Mouse (Mus musculus) stomach, postnatal 0 days (tissue): ENCODE measurements around the gene Plvap. TPM values are rescaled to one million over a fixed set of nuclear protein-coding genes. Genes with fewer than 3 reads are reported as not detected.
A peak's percentile ranks its signal among the peaks of the same experiment; 100 is the strongest.

Experiments used
- ATAC-seq: fragments of 200-750 bp; cut with Nextera tagmentation; 2 replicates; pipeline ENCODE4 v1.8.0; 2017; ENCODE audit not compliant: low FRiP score, low TSS enrichment
- DNase-seq: peaks from one replicate; pipeline ENCODE4 v3.0.0-alpha.2; 2016; ENCODE audit warnings: low spot score
- H3K27ac ChIP-seq: fragments of 300-500 bp; sonication (generic); replicated peaks from 2 replicates; pipeline ENCODE4 v1.5.1; 2014; ENCODE audit warnings: mild to moderate bottlenecking, control low read depth
- H3K27me3 ChIP-seq: fragments of 300-500 bp; sonication (generic); 2 replicates; pipeline ENCODE4 v1.6.1; 2014; ENCODE audit warnings: low read length; ENCODE audit not compliant: control insufficient read depth, insufficient read depth
- H3K36me3 ChIP-seq: fragments of 300-500 bp; sonication (generic); 2 replicates; pipeline ENCODE4 v1.6.1; 2014; ENCODE audit warnings: low read length, mixed read lengths; ENCODE audit not compliant: control insufficient read depth, insufficient read depth
- H3K4me1 ChIP-seq: fragments of 300-500 bp; sonication (generic); replicated peaks from 2 replicates; pipeline ENCODE4 v1.6.1; 2014; ENCODE audit warnings: antibody characterized with exemption; ENCODE audit not compliant: control insufficient read depth, insufficient read depth
- H3K4me2 ChIP-seq: fragments of 300-500 bp; sonication (generic); replicated peaks from 2 replicates; pipeline ENCODE4 v1.6.1; 2014; ENCODE audit warnings: low read depth, mild to moderate bottlenecking, control low read depth, moderate library complexity
- H3K4me3 ChIP-seq: fragments of 300-500 bp; sonication (generic); 2 replicates; pipeline ENCODE4 v1.5.1; 2014; ENCODE audit warnings: low read depth, low read length, control low read depth
- H3K9ac ChIP-seq: fragments of 300-500 bp; sonication (generic); 2 replicates; pipeline ENCODE4 v1.6.1; 2014; ENCODE audit warnings: mild to moderate bottlenecking, low read length, control low read depth, mixed read lengths
- H3K9me3 ChIP-seq: fragments of 300-500 bp; sonication (generic); 2 replicates; pipeline ENCODE4 v1.6.1; 2016; ENCODE audit warnings: low read length; ENCODE audit not compliant: control insufficient read depth
- CTCF ChIP-seq: IDR thresholded peaks from 2 replicates; pipeline ENCODE4 v1.5.1; 2016; ENCODE audit warnings: antibody characterized with exemption, low read depth, mild to moderate bottlenecking, moderate library complexity
- EP300 ChIP-seq: optimal IDR thresholded peaks from 2 replicates; pipeline ENCODE3; 2016; ENCODE audit warnings: antibody characterized with exemption
- WGBS: fragments of 180-500 bp; shearing (Covaris S2); extraction: QIAGEN DNeasy Blood & Tissue Kit; methylation state at CpG from one replicate; pipeline ENCODE4 v1.1.7; 2014; 5-methylcytosine and 5-hydroxymethylcytosine counted together
- polyA plus RNA-seq: library from polyadenylated mRNA; unstranded; fragments of >200 nt; fragmentation: Nextera tagmentation; extraction: Ambion mirVana; gene quantifications from 2 replicates; pipeline ENCODE4 v1.2.1, GENCODE M21; 2015

Gene Plvap
- polyA plus RNA-seq, 1 experiment from 2014 or later: 56.3 TPM

GRCm38 (mm10) chr8:71554644-71555043 lies 43.1 kb upstream of the Plvap start:
- ATAC-seq: no peak
- WGBS: 96% methylated on average over 2 of the region's 2 CpGs
- H3K36me3 ChIP-seq: no peaks in the 10 kb centered on the region
- DNase-seq: no peak
- H3K4me2 ChIP-seq: no peak overlapping the region
- H3K4me1 ChIP-seq: 0 out of 2 replicates have a peak, but pooled peaks cover 2% of the 10 kb centered on the region
- no peaks in the 10 kb centered on the region for H3K27me3 ChIP-seq
- H3K27ac ChIP-seq: no peak overlapping the region
- H3K9me3 ChIP-seq: no peaks in the 10 kb centered on the region
- no peak overlapping the region for H3K9ac ChIP-seq
- no peak for TF ChIP-seq CTCF
- no peak for TF ChIP-seq EP300
- H3K4me3 ChIP-seq: no peak overlapping the region

GRCm38 (mm10) chr8:71554001-71554400 lies 42.4 kb upstream of the Plvap start:
- ATAC-seq (no peak), DNase-seq (no peak)
- no peak overlapping the region for H3K9ac ChIP-seq
- H3K27me3 ChIP-seq: no peaks in the 10 kb centered on the region
- H3K36me3 ChIP-seq: no peaks in the 10 kb centered on the region
- TF ChIP-seq CTCF (no peak), EP300 (no peak)
- no peak overlapping the region for H3K4me2 ChIP-seq
- H3K27ac ChIP-seq: no peak overlapping the region
- no peak overlapping the region for H3K4me3 ChIP-seq
- no peaks in the 10 kb centered on the region for H3K9me3 ChIP-seq
- 54% methylated on average over 6 of the region's 6 CpGs for WGBS
- H3K4me1 ChIP-seq: 0 out of 2 replicates have a peak, but pooled peaks cover 2% of the 10 kb centered on the region

GRCm38 (mm10) chr8:71552770-71553169 lies 41.2 kb upstream of the Plvap start:
- ATAC-seq: 0 out of 2 replicates have a peak, but pooled peaks have one; percentile 19
- H3K4me1 ChIP-seq: no peaks in the 10 kb centered on the region
- no peak overlapping the region for H3K27ac ChIP-seq
- H3K9ac ChIP-seq: no peak overlapping the region
- H3K4me3 ChIP-seq: no peak overlapping the region
- WGBS: 45% methylated on average over 6 of the region's 6 CpGs
- peaks cover 6% of the 10 kb centered on the region; the same call in 1 of the 2 replicates for H3K36me3 ChIP-seq
- H3K9me3 ChIP-seq: no peaks in the 10 kb centered on the region
- no peak for DNase-seq
- H3K4me2 ChIP-seq: no peak overlapping the region
- TF ChIP-seq CTCF: no peak
- TF ChIP-seq EP300: no peak
- H3K27me3 ChIP-seq: no peaks in the 10 kb centered on the region

GRCm38 (mm10) chr8:71550754-71551153 lies 39.2 kb upstream of the Plvap start:
- Histone ChIP-seq H3K9me3 (no peaks in the 10 kb centered on the region), H3K4me2 (no peak overlapping the region), H3K9ac (no peak overlapping the region), H3K27ac (no peak overlapping the region), H3K27me3 (no peaks in the 10 kb centered on the region), H3K4me3 (no peak overlapping the region), H3K36me3 (peaks cover 7% of the 10 kb centered on the region; the same call in 1 of the 2 replicates), H3K4me1 (no peaks in the 10 kb centered on the region)
- DNase-seq (no peak), ATAC-seq (no peak)
- TF ChIP-seq CTCF (no peak), EP300 (no peak)
- 63% methylated on average over 7 of the region's 7 CpGs for WGBS

GRCm38 (mm10) chr8:71547590-71547989 lies 36.0 kb upstream of the Plvap start:
- Histone ChIP-seq H3K27ac (no peak overlapping the region), H3K4me3 (no peak overlapping the region), H3K9ac (no peak overlapping the region), H3K9me3 (no peaks in the 10 kb centered on the region), H3K4me1 (no peaks in the 10 kb centered on the region), H3K36me3 (peaks cover 11% of the 10 kb centered on the region; the same call in 1 of the 2 replicates), H3K27me3 (no peaks in the 10 kb centered on the region), H3K4me2 (no peak overlapping the region)
- TF ChIP-seq CTCF (no peak), EP300 (no peak)
- ATAC-seq: no peak
- DNase-seq: no peak
- 86% methylated on average over 7 of the region's 7 CpGs for WGBS

GRCm38 (mm10) chr8:71545053-71545452 lies 33.5 kb upstream of the Plvap start:
- no peak for ATAC-seq
- Histone ChIP-seq H3K36me3 (peaks cover 11% of the 10 kb centered on the region; the same call in 1 of the 2 replicates), H3K9me3 (no peaks in the 10 kb centered on the region), H3K4me1 (no peaks in the 10 kb centered on the region), H3K4me2 (no peak overlapping the region), H3K27ac (no peak overlapping the region), H3K27me3 (no peaks in the 10 kb centered on the region), H3K9ac (no peak overlapping the region), H3K4me3 (no peak overlapping the region)
- TF ChIP-seq CTCF (no peak), EP300 (no peak)
- DNase-seq: no peak
- 92% methylated on average over 11 of the region's 11 CpGs for WGBS
